Mouse (Mus musculus): ENCODE results near the gene Gm38393. TPM values are rescaled to one million over a fixed set of nuclear protein-coding genes. Genes with fewer than 3 reads are reported as not detected.

Gene Gm38393
- polyA plus RNA-seq, 1 experiment from 2014 or later: 0.43 TPM

Other genes with a start within 250 kb of the Gm38393 start
- gene Snurf, start within 50 bp of the Gm38393 start, polyA plus RNA-seq (2016; fragmentation: Nextera tagmentation; extraction: Ambion mirVana): 28.7 and 51.3 TPM in 2 replicates
- 62.1 and 75.7 TPM in 2 replicates for gene Snrpn, start 135.2 kb upstream of the Gm38393 start, polyA plus RNA-seq (2016; fragmentation: Nextera tagmentation; extraction: Ambion mirVana)